Mouse (Mus musculus): ENCODE data around the gene Lpar3.

The Lpar3 gene

DNA sequence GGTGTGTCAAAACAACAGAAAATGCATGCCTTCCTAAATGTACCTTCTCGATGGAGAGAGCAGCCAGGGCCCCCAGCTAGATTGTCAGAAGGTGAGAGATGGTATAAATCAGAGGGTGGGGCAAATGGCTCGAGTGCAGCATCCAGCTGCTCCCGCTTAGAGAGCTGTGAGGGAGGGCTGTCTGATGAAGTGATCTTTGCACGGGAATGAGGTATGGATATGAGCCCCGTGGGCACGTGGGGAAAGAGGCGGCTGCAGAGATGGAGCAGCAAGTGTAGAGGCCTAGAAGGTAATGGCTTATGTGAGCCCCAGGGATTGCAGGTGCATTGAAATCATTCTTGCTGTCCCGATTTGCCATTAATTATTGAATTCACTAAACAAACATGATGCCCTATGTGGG is 15.5 kb downstream of the Lpar3 start:
- no peak for TF ChIP-seq POU5F1 (IDR thresholded peaks at IDR 0.05; ENCODE audit: borderline replicate concordance, low read length)
- TF ChIP-seq NANOG (IDR thresholded peaks at IDR 0.05; ENCODE audit: borderline replicate concordance, low read length): no peak
- no peak for TF ChIP-seq CTCF (conservative IDR thresholded peaks at IDR 0.05; ENCODE audit: low read length)
- Histone ChIP-seq H3K27me3 (ENCODE audit: insufficient read depth, low read length) (0 out of 2 replicates have a peak, but pooled peaks cover 2% of the 10 kb centered on the region), H3K9me3 (ENCODE audit: low read length) (no peaks in the 10 kb centered on the region), H3K4me1 (replicated peaks; ENCODE audit: low read depth, low read length) (peaks cover 8% of the 10 kb centered on the region; the same call in 1 of the 2 replicates), H3K4me3 (replicated peaks; ENCODE audit: low read length) (no peak overlapping the region), H3K36me3 (ENCODE audit: insufficient read depth, low read length) (no peaks in the 10 kb centered on the region)

DNA sequence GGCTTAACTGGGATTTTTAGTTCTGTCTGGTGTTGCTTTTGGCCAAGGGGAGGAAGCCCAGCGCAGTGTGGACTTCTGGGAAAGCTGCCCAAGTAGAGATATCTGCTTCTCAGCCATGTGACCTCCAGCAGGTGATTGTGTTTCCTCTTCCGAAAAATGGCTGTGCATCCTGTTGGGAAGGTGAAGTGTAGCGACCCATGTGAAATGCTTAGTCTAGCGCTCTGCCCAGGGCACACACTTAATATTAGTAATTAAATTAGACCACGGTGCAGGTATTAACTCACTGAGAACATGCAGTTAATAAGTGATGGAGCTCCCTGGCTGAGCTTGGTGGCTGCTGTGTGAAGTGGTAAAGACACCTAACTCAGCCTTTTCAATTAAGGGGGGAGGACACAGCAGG is 16.9 kb downstream of the Lpar3 start:
- no peaks in the 10 kb centered on the region for H3K9me3 ChIP-seq (ENCODE audit: low read length)
- 0 out of 2 replicates have a peak, but pooled peaks cover 2% of the 10 kb centered on the region for H3K27me3 ChIP-seq (ENCODE audit: insufficient read depth, low read length)
- H3K4me3 ChIP-seq (replicated peaks; ENCODE audit: low read length): no peak overlapping the region
- no peaks in the 10 kb centered on the region for H3K36me3 ChIP-seq (ENCODE audit: insufficient read depth, low read length)
- TF ChIP-seq POU5F1 (IDR thresholded peaks at IDR 0.05; ENCODE audit: borderline replicate concordance, low read length): no peak
- TF ChIP-seq CTCF (conservative IDR thresholded peaks at IDR 0.05; ENCODE audit: low read length): no peak
- TF ChIP-seq NANOG (IDR thresholded peaks at IDR 0.05; ENCODE audit: borderline replicate concordance, low read length): no peak
- peaks cover 6% of the 10 kb centered on the region; the same call in 1 of the 2 replicates for H3K4me1 ChIP-seq (replicated peaks; ENCODE audit: low read depth, low read length)

DNA sequence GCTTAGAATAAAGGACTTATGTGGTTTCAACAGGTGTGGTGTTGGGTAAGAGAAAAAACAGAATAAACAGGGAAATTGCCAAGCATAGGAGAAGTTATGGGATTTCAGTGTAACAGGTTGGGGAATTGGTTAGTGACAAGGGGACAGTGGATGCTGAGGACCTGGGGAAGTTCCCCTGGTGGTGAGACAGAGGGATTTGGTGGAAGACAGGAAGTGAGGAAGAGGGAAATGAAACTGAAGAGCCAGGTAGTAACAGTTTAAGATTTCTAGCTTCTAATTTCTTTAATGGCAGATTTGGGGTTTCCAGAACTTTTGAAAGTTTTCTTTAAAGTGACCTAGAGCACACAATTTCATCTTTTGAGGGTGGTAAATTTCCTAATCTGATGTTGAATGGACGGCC is 23.9 kb downstream of the Lpar3 start:
- no peaks in the 10 kb centered on the region for H3K4me1 ChIP-seq (replicated peaks; ENCODE audit: low read depth, low read length)

DNA sequence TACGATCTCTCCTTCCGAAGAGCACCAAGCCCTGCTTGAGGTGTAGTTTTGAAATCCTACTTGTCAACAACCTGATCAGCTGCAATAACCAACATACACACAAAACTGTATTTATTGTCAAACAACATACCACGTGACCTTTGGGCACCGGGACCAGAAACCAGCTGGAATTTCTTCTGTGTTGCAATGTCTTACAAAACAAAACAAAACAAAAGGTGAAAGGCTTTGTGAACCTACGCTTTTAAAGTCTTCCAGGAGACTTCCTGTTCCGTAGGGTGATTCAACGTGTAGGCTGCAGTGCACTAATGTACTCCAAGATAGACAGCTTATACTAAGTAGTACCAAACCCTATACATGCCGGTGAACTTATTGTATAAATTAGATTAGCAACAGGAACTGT is 25.8 kb downstream of the Lpar3 start:
- Histone ChIP-seq H3K4me1 (replicated peaks; ENCODE audit: low read depth, low read length) (no peaks in the 10 kb centered on the region), H3K9me3 (ENCODE audit: low read length) (no peaks in the 10 kb centered on the region), H3K36me3 (ENCODE audit: insufficient read depth, low read length) (no peaks in the 10 kb centered on the region), H3K4me3 (replicated peaks; ENCODE audit: low read length) (no peak overlapping the region), H3K27me3 (ENCODE audit: insufficient read depth, low read length) (no peaks in the 10 kb centered on the region)
- TF ChIP-seq NANOG (IDR thresholded peaks at IDR 0.05; ENCODE audit: borderline replicate concordance, low read length) (no peak), POU5F1 (IDR thresholded peaks at IDR 0.05; ENCODE audit: borderline replicate concordance, low read length) (no peak), CTCF (conservative IDR thresholded peaks at IDR 0.05; ENCODE audit: low read length) (no peak)

More for the DNA sequence above, 23.9 kb downstream of the Lpar3 start:
- 0 out of 2 replicates have a peak, but pooled peaks cover under 1% of the 10 kb centered on the region for H3K27me3 ChIP-seq (ENCODE audit: insufficient read depth, low read length)
- TF ChIP-seq POU5F1 (IDR thresholded peaks at IDR 0.05; ENCODE audit: borderline replicate concordance, low read length): no peak
- TF ChIP-seq NANOG (IDR thresholded peaks at IDR 0.05; ENCODE audit: borderline replicate concordance, low read length): no peak
- no peak for TF ChIP-seq CTCF (conservative IDR thresholded peaks at IDR 0.05; ENCODE audit: low read length)
- H3K9me3 ChIP-seq (ENCODE audit: low read length): no peaks in the 10 kb centered on the region
- no peak overlapping the region for H3K4me3 ChIP-seq (replicated peaks; ENCODE audit: low read length)
- no peaks in the 10 kb centered on the region for H3K36me3 ChIP-seq (ENCODE audit: insufficient read depth, low read length)

DNA sequence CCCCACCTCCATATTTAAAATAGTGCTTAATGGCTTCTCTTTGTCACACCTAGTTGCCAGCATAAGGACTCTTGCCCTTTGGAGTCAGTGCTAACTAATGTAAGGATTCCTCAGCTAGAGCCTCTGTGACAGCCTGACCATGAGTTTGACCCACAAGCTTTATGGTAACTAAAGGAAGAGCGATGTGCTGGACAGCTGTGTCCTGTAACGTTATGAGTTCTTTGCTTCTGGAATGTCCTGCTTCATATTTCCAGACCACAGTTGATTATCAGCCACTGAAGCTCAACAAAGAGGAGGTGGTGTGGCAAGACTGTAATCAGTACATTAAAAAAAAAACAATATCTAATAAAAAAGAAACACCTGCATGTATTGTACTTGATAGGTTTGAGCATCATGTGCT is 26.2 kb downstream of the Lpar3 start:
- Histone ChIP-seq H3K27me3 (ENCODE audit: insufficient read depth, low read length) (no peaks in the 10 kb centered on the region), H3K4me3 (replicated peaks; ENCODE audit: low read length) (no peak overlapping the region), H3K4me1 (replicated peaks; ENCODE audit: low read depth, low read length) (no peaks in the 10 kb centered on the region), H3K36me3 (ENCODE audit: insufficient read depth, low read length) (no peaks in the 10 kb centered on the region), H3K9me3 (ENCODE audit: low read length) (no peaks in the 10 kb centered on the region)
- TF ChIP-seq NANOG (IDR thresholded peaks at IDR 0.05; ENCODE audit: borderline replicate concordance, low read length) (no peak), POU5F1 (IDR thresholded peaks at IDR 0.05; ENCODE audit: borderline replicate concordance, low read length) (no peak), CTCF (conservative IDR thresholded peaks at IDR 0.05; ENCODE audit: low read length) (no peak)

DNA sequence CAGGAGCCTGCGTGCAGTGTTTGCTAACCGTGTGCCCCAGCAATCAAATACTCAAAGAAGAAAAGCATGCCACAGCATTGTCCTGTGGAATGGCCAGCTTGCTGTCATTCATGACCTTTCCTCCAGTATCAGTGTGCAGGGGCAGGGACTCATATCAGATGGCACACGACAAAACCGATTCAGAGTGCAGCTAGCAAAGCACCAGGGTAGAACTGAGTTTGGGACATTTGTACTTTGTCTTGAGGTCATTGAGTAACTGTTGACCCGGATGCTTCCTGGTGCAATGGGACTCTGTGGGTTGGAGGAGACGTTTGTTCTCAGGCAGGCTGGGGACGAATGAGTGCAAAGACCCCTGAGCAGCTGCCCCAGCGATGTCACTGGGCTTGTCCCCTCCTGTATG is 29.1 kb downstream of the Lpar3 start:
- Histone ChIP-seq H3K36me3 (ENCODE audit: insufficient read depth, low read length) (no peaks in the 10 kb centered on the region), H3K27me3 (ENCODE audit: insufficient read depth, low read length) (no peaks in the 10 kb centered on the region), H3K4me3 (replicated peaks; ENCODE audit: low read length) (no peak overlapping the region), H3K9me3 (ENCODE audit: low read length) (no peaks in the 10 kb centered on the region), H3K4me1 (replicated peaks; ENCODE audit: low read depth, low read length) (no peaks in the 10 kb centered on the region)
- TF ChIP-seq POU5F1 (IDR thresholded peaks at IDR 0.05; ENCODE audit: borderline replicate concordance, low read length) (no peak), NANOG (IDR thresholded peaks at IDR 0.05; ENCODE audit: borderline replicate concordance, low read length) (no peak), CTCF (conservative IDR thresholded peaks at IDR 0.05; ENCODE audit: low read length) (no peak)

DNA sequence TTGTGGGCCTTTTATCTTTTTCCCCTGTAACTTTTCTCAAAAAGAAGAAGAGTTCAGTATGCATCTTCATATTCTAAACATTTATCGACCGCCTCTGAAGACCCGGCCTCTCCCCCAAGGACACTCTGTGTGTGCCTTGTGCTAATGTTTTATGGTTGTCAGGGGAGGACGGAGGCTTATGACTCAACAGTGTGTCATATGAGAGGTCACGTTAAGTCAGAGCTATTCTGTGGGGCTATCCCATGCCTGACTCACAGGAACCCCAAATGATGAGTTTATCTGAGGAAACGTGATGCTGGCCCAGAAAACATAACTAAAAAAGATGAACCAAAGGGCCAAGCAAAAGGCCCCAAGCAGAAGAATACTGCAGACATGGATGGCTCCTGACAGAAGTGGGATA is 31.0 kb downstream of the Lpar3 start:
- Histone ChIP-seq H3K9me3 (ENCODE audit: low read length) (no peaks in the 10 kb centered on the region), H3K27me3 (ENCODE audit: insufficient read depth, low read length) (no peaks in the 10 kb centered on the region), H3K4me1 (replicated peaks; ENCODE audit: low read depth, low read length) (no peaks in the 10 kb centered on the region), H3K36me3 (ENCODE audit: insufficient read depth, low read length) (no peaks in the 10 kb centered on the region), H3K4me3 (replicated peaks; ENCODE audit: low read length) (no peak overlapping the region)
- TF ChIP-seq CTCF (conservative IDR thresholded peaks at IDR 0.05; ENCODE audit: low read length) (no peak), POU5F1 (IDR thresholded peaks at IDR 0.05; ENCODE audit: borderline replicate concordance, low read length) (no peak), NANOG (IDR thresholded peaks at IDR 0.05; ENCODE audit: borderline replicate concordance, low read length) (no peak)

DNA sequence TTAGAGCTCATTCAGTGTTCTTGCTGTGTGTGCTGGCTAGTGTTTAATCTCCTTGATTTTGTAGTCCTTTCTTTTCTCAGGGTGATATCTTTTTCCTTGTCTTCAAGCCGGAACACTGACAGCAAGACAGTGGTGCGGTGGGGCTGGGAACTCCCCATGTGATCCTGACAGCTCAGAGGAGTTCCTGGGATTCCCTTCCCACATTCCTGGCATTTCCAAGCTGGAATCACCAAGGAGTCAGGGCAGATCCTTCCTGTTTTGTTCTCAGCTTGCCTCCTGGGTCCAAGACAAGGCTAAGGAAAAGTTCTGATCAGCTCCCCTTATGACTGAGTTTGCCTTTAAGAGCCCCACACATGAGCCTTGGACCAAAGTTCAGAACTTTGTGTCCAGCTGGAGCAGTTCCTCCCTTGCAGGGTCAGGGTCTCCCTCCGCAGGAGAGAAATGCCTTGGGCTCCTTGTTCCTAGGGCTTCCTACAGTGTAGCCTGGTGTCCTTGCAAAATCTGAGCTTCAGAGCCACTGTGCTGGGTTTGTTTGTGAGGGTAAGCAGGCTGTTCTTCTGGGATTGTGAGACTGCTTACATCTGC is 33.1 kb downstream of the Lpar3 start:
- H3K9me3 ChIP-seq (ENCODE audit: low read length): no peaks in the 10 kb centered on the region
- no peaks in the 10 kb centered on the region for H3K27me3 ChIP-seq (ENCODE audit: insufficient read depth, low read length)
- H3K36me3 ChIP-seq (ENCODE audit: insufficient read depth, low read length): no peaks in the 10 kb centered on the region
- H3K4me1 ChIP-seq (replicated peaks; ENCODE audit: low read depth, low read length): no peaks in the 10 kb centered on the region
- no peak overlapping the region for H3K4me3 ChIP-seq (replicated peaks; ENCODE audit: low read length)
- no peak for TF ChIP-seq CTCF (conservative IDR thresholded peaks at IDR 0.05; ENCODE audit: low read length)
- no peak for TF ChIP-seq NANOG (IDR thresholded peaks at IDR 0.05; ENCODE audit: borderline replicate concordance, low read length)
- no peak for TF ChIP-seq POU5F1 (IDR thresholded peaks at IDR 0.05; ENCODE audit: borderline replicate concordance, low read length)

DNA sequence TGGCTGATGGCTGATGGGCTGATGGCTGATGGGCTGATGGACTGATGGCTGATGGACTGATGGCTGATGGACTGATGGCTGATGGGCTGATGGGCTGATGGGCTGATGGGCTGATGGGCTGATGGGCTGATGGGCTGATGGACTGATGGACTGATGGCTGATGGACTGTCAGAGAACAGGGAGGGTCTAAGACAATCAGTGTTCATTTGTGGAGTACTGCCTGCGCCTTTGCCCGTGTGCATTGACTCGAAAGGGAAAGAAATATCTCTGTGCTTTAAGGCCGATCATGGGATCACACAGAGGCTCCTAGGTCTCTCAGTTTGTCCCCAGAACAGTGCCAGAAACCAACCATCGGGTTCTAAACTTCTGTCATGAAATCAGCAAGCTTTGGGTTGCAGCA is 34.4 kb downstream of the Lpar3 start:
- Histone ChIP-seq H3K9me3 (ENCODE audit: low read length) (no peaks in the 10 kb centered on the region), H3K27me3 (ENCODE audit: insufficient read depth, low read length) (no peaks in the 10 kb centered on the region), H3K36me3 (ENCODE audit: insufficient read depth, low read length) (no peaks in the 10 kb centered on the region), H3K4me3 (replicated peaks; ENCODE audit: low read length) (no peak overlapping the region), H3K4me1 (replicated peaks; ENCODE audit: low read depth, low read length) (no peaks in the 10 kb centered on the region)
- TF ChIP-seq NANOG (IDR thresholded peaks at IDR 0.05; ENCODE audit: borderline replicate concordance, low read length) (no peak), CTCF (conservative IDR thresholded peaks at IDR 0.05; ENCODE audit: low read length) (no peak), POU5F1 (IDR thresholded peaks at IDR 0.05; ENCODE audit: borderline replicate concordance, low read length) (no peak)

All from E14TG2a.4 (cell line).